Mouse (Mus musculus) urinary bladder, adult 2 months (tissue): Measurements from ENCODE around the gene Cyp2c37. TPM values are rescaled to one million over a fixed set of nuclear protein-coding genes. Genes with fewer than 3 reads are reported as not detected.
"Not testable (repeated sequence)": the region's sequence is repeated elsewhere in the genome, so short reads cannot be mapped to it uniquely, and the experiment has no call there.

Source experiments
- DNase-seq: peaks from one replicate; pipeline ENCODE4 v3.0.0; 2022; ENCODE audit warnings: low spot score
- polyA plus RNA-seq: library from polyadenylated mRNA; depleted of rRNA; stranded (reverse); fragments of >200 nt; gene quantifications from 2 replicates; pipeline ENCODE4 v1.2.3, GENCODE M21; 2012; rRNA removed

Cyp2c37 gene
- not detected in 2 replicates for polyA plus RNA-seq

DNA sequence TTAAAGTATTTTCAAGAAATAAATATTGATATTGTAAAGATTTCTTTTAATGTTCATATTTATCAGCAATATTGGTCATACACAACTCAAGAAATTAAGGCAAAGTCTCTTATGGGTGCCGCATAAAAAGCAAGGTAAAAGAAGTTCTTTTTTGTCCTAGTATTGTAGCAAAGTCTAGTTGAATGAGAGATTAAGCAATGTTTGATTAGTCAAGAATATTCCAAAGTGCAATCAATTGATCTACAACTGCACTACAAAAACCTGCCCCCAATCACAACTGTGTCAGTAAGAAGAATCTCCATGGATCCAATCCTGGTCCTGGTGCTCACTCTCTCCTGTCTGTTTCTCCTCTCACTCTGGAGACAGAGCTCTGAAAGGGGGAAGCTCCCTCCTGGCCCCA, at the start of gene Cyp2c37:
TSS of gene Cyp2c37 (plus strand) at position 285 of the 400 bp plus-strand sequence.
- not testable (repeated sequence) for DNase-seq

DNA sequence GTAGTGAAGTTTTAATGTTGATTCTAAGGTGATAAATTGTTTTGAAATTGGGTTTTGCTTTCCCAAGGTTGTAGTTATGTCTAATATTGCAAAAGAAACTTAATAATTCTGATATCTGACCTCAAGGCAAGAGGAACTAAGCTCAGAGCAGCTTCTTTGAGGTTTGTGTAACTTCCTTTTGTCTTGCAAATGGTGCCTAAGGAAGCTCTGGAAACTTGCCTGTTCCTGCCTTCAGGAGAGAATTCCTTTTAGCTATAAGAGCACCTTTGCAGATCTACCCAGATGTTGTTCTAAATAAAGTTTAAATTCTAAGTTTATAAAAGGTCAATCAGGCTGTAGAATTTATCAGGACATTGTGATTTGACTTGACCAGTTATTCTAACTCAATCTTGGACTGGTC, 31.4 kb upstream of the Cyp2c37 start:
- DNase-seq = not testable (repeated sequence)

DNA sequence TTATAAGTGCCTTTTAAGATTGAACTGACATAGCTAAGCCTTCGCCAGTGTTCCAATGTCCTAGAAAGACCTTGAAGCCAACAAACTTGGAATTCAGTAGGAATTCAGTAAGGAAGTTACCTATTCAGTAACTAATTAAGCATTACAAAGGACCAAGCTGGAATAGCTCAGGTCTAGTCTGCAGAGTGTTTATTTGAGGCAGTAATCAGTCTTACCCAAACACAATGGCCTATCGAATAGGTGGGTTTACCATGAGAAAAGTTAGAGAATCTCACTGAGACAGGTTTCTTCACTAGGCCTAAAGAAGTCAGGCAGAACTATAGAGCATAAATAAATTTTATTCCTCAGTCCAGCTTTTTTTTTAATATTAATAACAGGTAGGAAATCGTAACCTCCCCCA, 21.1 kb upstream of the Cyp2c37 start:
- DNase-seq = not testable (repeated sequence)

DNA sequence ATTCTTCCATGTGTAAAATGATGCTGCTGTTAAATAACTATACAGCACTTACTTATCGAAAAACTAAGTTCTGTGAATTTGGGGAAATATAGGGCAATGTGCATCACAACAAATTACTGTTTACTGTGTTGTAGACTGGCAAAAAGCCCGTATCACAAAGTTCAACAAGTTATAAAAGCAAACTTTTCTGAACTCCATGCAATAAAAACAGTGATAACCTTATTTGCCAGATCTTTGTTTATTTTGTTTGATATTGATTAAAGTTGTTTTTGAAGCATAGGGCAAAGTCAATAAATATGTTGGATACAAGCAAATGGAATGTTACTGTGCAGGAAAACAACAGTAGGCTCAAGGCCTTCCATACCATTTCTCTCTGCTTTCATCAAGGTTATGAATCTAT, 2.8 kb upstream of the Cyp2c37 start:
- DNase-seq = no peak

Other genes starting within 250 kb of the Cyp2c37 start
- gene Cyp2c40, start 179.6 kb upstream of the Cyp2c37 start, polyA plus RNA-seq = not detected in 2 replicates
- not detected in 2 replicates for gene Cyp2c69, start 105.6 kb upstream of the Cyp2c37 start, polyA plus RNA-seq
- gene Cyp2c54, start 81.4 kb downstream of the Cyp2c37 start, polyA plus RNA-seq = not detected in 2 replicates
- not detected in 2 replicates for gene Cyp2c50, start 97.3 kb downstream of the Cyp2c37 start, polyA plus RNA-seq
- gene Cyp2c70, start 194.9 kb downstream of the Cyp2c37 start, polyA plus RNA-seq = 0.10 TPM in 1 of 2 replicates, not detected in the other